Mouse (Mus musculus): ENCODE measurements around the gene Smim6. TPM values are rescaled to one million over a fixed set of nuclear protein-coding genes. Genes with fewer than 3 reads are reported as not detected.
A peak's percentile ranks its signal among the peaks of the same experiment; 100 is the strongest.

Gene Smim6
- polyA plus RNA-seq, 1 experiment, result 5.7 TPM

GRCm38 (mm10) chr11:115939690-115940329 lies 28.0 kb downstream of the Smim6 start:
- TF ChIP-seq CTCF (conservative IDR thresholded peaks at IDR 0.05; ENCODE audit: insufficient read depth, insufficient read length, low read depth, low read length) (peak; percentile 47), POLR2A (IDR thresholded peaks at IDR 0.05; ENCODE audit: low read depth, low read length) (no peak)
- no peak overlapping the region for H3K27ac ChIP-seq (ENCODE audit: insufficient read depth, low read depth, low read length)
- no peaks in the 10 kb centered on the region; the same call in none of the 2 replicates for H3K36me3 ChIP-seq (ENCODE audit: control insufficient read depth, insufficient read depth, low read length)
- H3K4me1 ChIP-seq (ENCODE audit: control insufficient read depth, insufficient read depth, low read length), result no peaks in the 10 kb centered on the region
- H3K4me3 ChIP-seq (ENCODE audit: insufficient read depth, low read depth, low read length), result no peak overlapping the region
- DNase-seq, result peak; percentile 73
- WGBS, result 37% methylated on average over 6 of the region's 6 CpGs
- H3K27me3 ChIP-seq (replicated peaks; ENCODE audit: control insufficient read depth, insufficient read depth, low read length), result no peaks in the 10 kb centered on the region

- peak; percentile 30; the same call in 1 of the 2 replicates for TF ChIP-seq CTCF (conservative IDR thresholded peaks at IDR 0.05; ENCODE audit: insufficient read depth, insufficient read length, low read depth, low read length)
- TF ChIP-seq POLR2A (IDR thresholded peaks at IDR 0.05; ENCODE audit: low read depth, low read length), result no peak
- Histone ChIP-seq H3K27me3 (replicated peaks; ENCODE audit: control insufficient read depth, insufficient read depth, low read length) (no peaks in the 10 kb centered on the region), H3K36me3 (ENCODE audit: control insufficient read depth, insufficient read depth, low read length) (no peaks in the 10 kb centered on the region; the same call in none of the 2 replicates), H3K4me3 (ENCODE audit: insufficient read depth, low read depth, low read length) (no peak overlapping the region), H3K27ac (ENCODE audit: insufficient read depth, low read depth, low read length) (no peak overlapping the region), H3K4me1 (ENCODE audit: control insufficient read depth, insufficient read depth, low read length) (0 out of 2 replicates have a peak, but pooled peaks cover 2% of the 10 kb centered on the region)
- DNase-seq, result no peak
- 73% methylated on average over 7 of the region's 7 CpGs for WGBS
Measured at GRCm38 (mm10) chr11:115941980-115942379, 30.2 kb downstream of the Smim6 start.

- no peak overlapping the region for H3K27ac ChIP-seq (ENCODE audit: insufficient read depth, low read depth, low read length)
- no peak for TF ChIP-seq POLR2A (IDR thresholded peaks at IDR 0.05; ENCODE audit: low read depth, low read length)
- no peak for TF ChIP-seq CTCF (conservative IDR thresholded peaks at IDR 0.05; ENCODE audit: insufficient read depth, insufficient read length, low read depth, low read length)
- WGBS, result 94% methylated on average over 8 of the region's 8 CpGs
- H3K36me3 ChIP-seq (ENCODE audit: control insufficient read depth, insufficient read depth, low read length), result no peaks in the 10 kb centered on the region; the same call in 1 of the 2 replicates
- no peak overlapping the region for H3K4me3 ChIP-seq (ENCODE audit: insufficient read depth, low read depth, low read length)
- 0 out of 2 replicates have a peak, but pooled peaks cover 2% of the 10 kb centered on the region for H3K4me1 ChIP-seq (ENCODE audit: control insufficient read depth, insufficient read depth, low read length)
- no peak for DNase-seq
- no peaks in the 10 kb centered on the region for H3K27me3 ChIP-seq (replicated peaks; ENCODE audit: control insufficient read depth, insufficient read depth, low read length)
Measured at GRCm38 (mm10) chr11:115945247-115945646, 33.4 kb downstream of the Smim6 start.

- TF ChIP-seq POLR2A (IDR thresholded peaks at IDR 0.05; ENCODE audit: low read depth, low read length) (no peak), CTCF (conservative IDR thresholded peaks at IDR 0.05; ENCODE audit: insufficient read depth, insufficient read length, low read depth, low read length) (no peak)
- Histone ChIP-seq H3K36me3 (ENCODE audit: control insufficient read depth, insufficient read depth, low read length) (no peaks in the 10 kb centered on the region; the same call in 1 of the 2 replicates), H3K4me1 (ENCODE audit: control insufficient read depth, insufficient read depth, low read length) (0 out of 2 replicates have a peak, but pooled peaks cover 2% of the 10 kb centered on the region), H3K4me3 (ENCODE audit: insufficient read depth, low read depth, low read length) (no peak overlapping the region), H3K27ac (ENCODE audit: insufficient read depth, low read depth, low read length) (peak overlapping the region; percentile 58), H3K27me3 (replicated peaks; ENCODE audit: control insufficient read depth, insufficient read depth, low read length) (no peaks in the 10 kb centered on the region)
- WGBS, result 63% methylated on average over 9 of the region's 9 CpGs
- DNase-seq, result peak; percentile 57
Measured at GRCm38 (mm10) chr11:115946221-115946828, 34.5 kb downstream of the Smim6 start.

- Histone ChIP-seq H3K27me3 (replicated peaks; ENCODE audit: control insufficient read depth, insufficient read depth, low read length) (no peaks in the 10 kb centered on the region), H3K36me3 (ENCODE audit: control insufficient read depth, insufficient read depth, low read length) (no peaks in the 10 kb centered on the region), H3K4me3 (ENCODE audit: insufficient read depth, low read depth, low read length) (no peak overlapping the region), H3K4me1 (ENCODE audit: control insufficient read depth, insufficient read depth, low read length) (0 out of 2 replicates have a peak, but pooled peaks cover 2% of the 10 kb centered on the region), H3K27ac (ENCODE audit: insufficient read depth, low read depth, low read length) (no peak overlapping the region)
- DNase-seq, result no peak
- WGBS, result 90% methylated on average over 9 of the region's 9 CpGs
- TF ChIP-seq CTCF (conservative IDR thresholded peaks at IDR 0.05; ENCODE audit: insufficient read depth, insufficient read length, low read depth, low read length) (no peak), POLR2A (IDR thresholded peaks at IDR 0.05; ENCODE audit: low read depth, low read length) (no peak)
Measured at GRCm38 (mm10) chr11:115948316-115948715, 36.5 kb downstream of the Smim6 start.

GRCm38 (mm10) chr11:115950719-115951118 lies 38.9 kb downstream of the Smim6 start:
- 74% methylated on average over 2 of the region's 2 CpGs for WGBS
- TF ChIP-seq CTCF (conservative IDR thresholded peaks at IDR 0.05; ENCODE audit: insufficient read depth, insufficient read length, low read depth, low read length) (no peak), POLR2A (IDR thresholded peaks at IDR 0.05; ENCODE audit: low read depth, low read length) (no peak)
- Histone ChIP-seq H3K27ac (ENCODE audit: insufficient read depth, low read depth, low read length) (no peak overlapping the region), H3K27me3 (replicated peaks; ENCODE audit: control insufficient read depth, insufficient read depth, low read length) (no peaks in the 10 kb centered on the region), H3K36me3 (ENCODE audit: control insufficient read depth, insufficient read depth, low read length) (no peaks in the 10 kb centered on the region), H3K4me3 (ENCODE audit: insufficient read depth, low read depth, low read length) (no peak overlapping the region), H3K4me1 (ENCODE audit: control insufficient read depth, insufficient read depth, low read length) (peaks cover 14% of the 10 kb centered on the region; the same call in 1 of the 2 replicates)
- DNase-seq, result no peak

- no peak overlapping the region for H3K4me3 ChIP-seq (ENCODE audit: insufficient read depth, low read depth, low read length)
- peaks cover 13% of the 10 kb centered on the region; the same call in 1 of the 2 replicates for H3K4me1 ChIP-seq (ENCODE audit: control insufficient read depth, insufficient read depth, low read length)
- 81% methylated on average over 5 of the region's 5 CpGs for WGBS
- peak overlapping the region; percentile 52; the same call in 1 of the 2 replicates for H3K27ac ChIP-seq (ENCODE audit: insufficient read depth, low read depth, low read length)
- no peak for DNase-seq
- H3K27me3 ChIP-seq (replicated peaks; ENCODE audit: control insufficient read depth, insufficient read depth, low read length), result no peaks in the 10 kb centered on the region
- TF ChIP-seq POLR2A (IDR thresholded peaks at IDR 0.05; ENCODE audit: low read depth, low read length) (no peak), CTCF (conservative IDR thresholded peaks at IDR 0.05; ENCODE audit: insufficient read depth, insufficient read length, low read depth, low read length) (no peak)
- H3K36me3 ChIP-seq (ENCODE audit: control insufficient read depth, insufficient read depth, low read length), result no peaks in the 10 kb centered on the region
Measured at GRCm38 (mm10) chr11:115954712-115955111, 42.9 kb downstream of the Smim6 start.
